Mouse (Mus musculus): ENCODE data around the gene St7. TPM values are rescaled to one million over a fixed set of nuclear protein-coding genes. Genes with fewer than 3 reads are reported as not detected.

St7 gene
- polyA plus RNA-seq, 1 experiment from 2014 or later, result 25.5 TPM

GRCm38 (mm10) chr6:17914300-17914699 is 221.6 kb downstream of the St7 start:
- H3K4me1 ChIP-seq (replicated peaks; ENCODE audit: control insufficient read depth, insufficient read depth, low read length), result no peaks in the 10 kb centered on the region
- H3K36me3 ChIP-seq (ENCODE audit: control insufficient read depth, insufficient read depth, low read length), result no peaks in the 10 kb centered on the region
- no peak for DNase-seq (ENCODE audit: low spot score)
- H3K27me3 ChIP-seq (replicated peaks; ENCODE audit: control insufficient read depth, insufficient read depth, low read length), result no peaks in the 10 kb centered on the region
- no peaks in the 10 kb centered on the region for H3K9me3 ChIP-seq (ENCODE audit: control insufficient read depth, low read length)
- ATAC-seq (replicated peaks; ENCODE audit: low FRiP score, low TSS enrichment, low read depth), result no peak
- no peak overlapping the region for H3K9ac ChIP-seq (ENCODE audit: low read length)
- no peak overlapping the region for H3K4me3 ChIP-seq (ENCODE audit: low read depth, low read length)
- no peak overlapping the region for H3K27ac ChIP-seq (ENCODE audit: low read depth)
- no peak overlapping the region for H3K4me2 ChIP-seq (ENCODE audit: low read length)
- WGBS, result 78% methylated on average over 3 of the region's 3 CpGs

- Histone ChIP-seq H3K9ac (ENCODE audit: low read length) (no peak overlapping the region), H3K27ac (ENCODE audit: low read depth) (no peak overlapping the region), H3K4me3 (ENCODE audit: low read depth, low read length) (no peak overlapping the region), H3K9me3 (ENCODE audit: control insufficient read depth, low read length) (no peaks in the 10 kb centered on the region), H3K4me1 (replicated peaks; ENCODE audit: control insufficient read depth, insufficient read depth, low read length) (no peaks in the 10 kb centered on the region), H3K4me2 (ENCODE audit: low read length) (no peak overlapping the region), H3K36me3 (ENCODE audit: control insufficient read depth, insufficient read depth, low read length) (no peaks in the 10 kb centered on the region), H3K27me3 (replicated peaks; ENCODE audit: control insufficient read depth, insufficient read depth, low read length) (no peaks in the 10 kb centered on the region)
- WGBS, result 80% methylated on average over 4 of the region's 4 CpGs
- DNase-seq (ENCODE audit: low spot score) (no peak), ATAC-seq (replicated peaks; ENCODE audit: low FRiP score, low TSS enrichment, low read depth) (no peak)
Observed at GRCm38 (mm10) chr6:17917233-17917632, 224.5 kb downstream of the St7 start.

GRCm38 (mm10) chr6:17922180-17922579 is 229.4 kb downstream of the St7 start:
- no peak overlapping the region for H3K27ac ChIP-seq (ENCODE audit: low read depth)
- DNase-seq (ENCODE audit: low spot score) (no peak), ATAC-seq (replicated peaks; ENCODE audit: low FRiP score, low TSS enrichment, low read depth) (no peak)
- H3K9me3 ChIP-seq (ENCODE audit: control insufficient read depth, low read length), result no peaks in the 10 kb centered on the region
- no peak overlapping the region for H3K9ac ChIP-seq (ENCODE audit: low read length)
- H3K27me3 ChIP-seq (replicated peaks; ENCODE audit: control insufficient read depth, insufficient read depth, low read length), result no peaks in the 10 kb centered on the region
- H3K4me2 ChIP-seq (ENCODE audit: low read length), result no peak overlapping the region
- no peaks in the 10 kb centered on the region for H3K4me1 ChIP-seq (replicated peaks; ENCODE audit: control insufficient read depth, insufficient read depth, low read length)
- no peaks in the 10 kb centered on the region for H3K36me3 ChIP-seq (ENCODE audit: control insufficient read depth, insufficient read depth, low read length)
- WGBS, result 89% methylated on average over 1 of the region's 1 CpGs
- H3K4me3 ChIP-seq (ENCODE audit: low read depth, low read length), result no peak overlapping the region

- Histone ChIP-seq H3K9ac (ENCODE audit: low read length) (no peak overlapping the region), H3K9me3 (ENCODE audit: control insufficient read depth, low read length) (no peaks in the 10 kb centered on the region), H3K27me3 (replicated peaks; ENCODE audit: control insufficient read depth, insufficient read depth, low read length) (no peaks in the 10 kb centered on the region), H3K27ac (ENCODE audit: low read depth) (no peak overlapping the region), H3K4me2 (ENCODE audit: low read length) (no peak overlapping the region), H3K4me3 (ENCODE audit: low read depth, low read length) (no peak overlapping the region), H3K36me3 (ENCODE audit: control insufficient read depth, insufficient read depth, low read length) (no peaks in the 10 kb centered on the region), H3K4me1 (replicated peaks; ENCODE audit: control insufficient read depth, insufficient read depth, low read length) (no peaks in the 10 kb centered on the region)
- ATAC-seq (replicated peaks; ENCODE audit: low FRiP score, low TSS enrichment, low read depth) (no peak), DNase-seq (ENCODE audit: low spot score) (no peak)
- WGBS, result 89% methylated on average over 3 of the region's 3 CpGs
Observed at GRCm38 (mm10) chr6:17922967-17923366, 230.2 kb downstream of the St7 start.

GRCm38 (mm10) chr6:17923370-17923769 is 230.6 kb downstream of the St7 start:
- Histone ChIP-seq H3K4me3 (ENCODE audit: low read depth, low read length) (no peak overlapping the region), H3K36me3 (ENCODE audit: control insufficient read depth, insufficient read depth, low read length) (no peaks in the 10 kb centered on the region), H3K4me2 (ENCODE audit: low read length) (no peak overlapping the region), H3K27me3 (replicated peaks; ENCODE audit: control insufficient read depth, insufficient read depth, low read length) (no peaks in the 10 kb centered on the region), H3K4me1 (replicated peaks; ENCODE audit: control insufficient read depth, insufficient read depth, low read length) (no peaks in the 10 kb centered on the region), H3K27ac (ENCODE audit: low read depth) (0 out of 2 replicates have a peak overlapping the region, but pooled peaks have one; percentile 16), H3K9me3 (ENCODE audit: control insufficient read depth, low read length) (no peaks in the 10 kb centered on the region), H3K9ac (ENCODE audit: low read length) (no peak overlapping the region)
- WGBS, result 44% methylated on average over 3 of the region's 3 CpGs
- DNase-seq (ENCODE audit: low spot score), result no peak
- ATAC-seq (replicated peaks; ENCODE audit: low FRiP score, low TSS enrichment, low read depth), result no peak

GRCm38 (mm10) chr6:17923894-17924505 is 231.3 kb downstream of the St7 start:
- H3K27ac ChIP-seq (ENCODE audit: low read depth), result no peak overlapping the region
- no peaks in the 10 kb centered on the region for H3K9me3 ChIP-seq (ENCODE audit: control insufficient read depth, low read length)
- no peak overlapping the region for H3K9ac ChIP-seq (ENCODE audit: low read length)
- no peaks in the 10 kb centered on the region for H3K27me3 ChIP-seq (replicated peaks; ENCODE audit: control insufficient read depth, insufficient read depth, low read length)
- no peak overlapping the region for H3K4me2 ChIP-seq (ENCODE audit: low read length)
- ATAC-seq (replicated peaks; ENCODE audit: low FRiP score, low TSS enrichment, low read depth) (no peak), DNase-seq (ENCODE audit: low spot score) (no peak)
- 80% methylated on average over 10 of the region's 10 CpGs for WGBS
- no peaks in the 10 kb centered on the region for H3K36me3 ChIP-seq (ENCODE audit: control insufficient read depth, insufficient read depth, low read length)
- H3K4me1 ChIP-seq (replicated peaks; ENCODE audit: control insufficient read depth, insufficient read depth, low read length), result no peaks in the 10 kb centered on the region
- no peak overlapping the region for H3K4me3 ChIP-seq (ENCODE audit: low read depth, low read length)

GRCm38 (mm10) chr6:17925267-17925666 is 232.5 kb downstream of the St7 start:
- Histone ChIP-seq H3K9me3 (ENCODE audit: control insufficient read depth, low read length) (no peaks in the 10 kb centered on the region), H3K4me2 (ENCODE audit: low read length) (no peak overlapping the region), H3K27ac (ENCODE audit: low read depth) (no peak overlapping the region), H3K4me3 (ENCODE audit: low read depth, low read length) (no peak overlapping the region), H3K4me1 (replicated peaks; ENCODE audit: control insufficient read depth, insufficient read depth, low read length) (no peaks in the 10 kb centered on the region), H3K36me3 (ENCODE audit: control insufficient read depth, insufficient read depth, low read length) (no peaks in the 10 kb centered on the region), H3K27me3 (replicated peaks; ENCODE audit: control insufficient read depth, insufficient read depth, low read length) (no peaks in the 10 kb centered on the region), H3K9ac (ENCODE audit: low read length) (no peak overlapping the region)
- no peak for DNase-seq (ENCODE audit: low spot score)
- ATAC-seq (replicated peaks; ENCODE audit: low FRiP score, low TSS enrichment, low read depth), result no peak
- 52% methylated on average over 4 of the region's 4 CpGs for WGBS

GRCm38 (mm10) chr6:17927746-17928145 is 235.0 kb downstream of the St7 start:
- Histone ChIP-seq H3K4me2 (ENCODE audit: low read length) (no peak overlapping the region), H3K27ac (ENCODE audit: low read depth) (no peak overlapping the region), H3K9ac (ENCODE audit: low read length) (no peak overlapping the region), H3K4me3 (ENCODE audit: low read depth, low read length) (no peak overlapping the region), H3K4me1 (replicated peaks; ENCODE audit: control insufficient read depth, insufficient read depth, low read length) (no peaks in the 10 kb centered on the region), H3K27me3 (replicated peaks; ENCODE audit: control insufficient read depth, insufficient read depth, low read length) (no peaks in the 10 kb centered on the region), H3K9me3 (ENCODE audit: control insufficient read depth, low read length) (no peaks in the 10 kb centered on the region), H3K36me3 (ENCODE audit: control insufficient read depth, insufficient read depth, low read length) (no peaks in the 10 kb centered on the region)
- WGBS, result 69% methylated on average over 11 of the region's 11 CpGs
- peak; percentile 36 for DNase-seq (ENCODE audit: low spot score)
- no peak for ATAC-seq (replicated peaks; ENCODE audit: low FRiP score, low TSS enrichment, low read depth)

GRCm38 (mm10) chr6:17931187-17931586 is 238.5 kb downstream of the St7 start:
- Histone ChIP-seq H3K36me3 (ENCODE audit: control insufficient read depth, insufficient read depth, low read length) (0 out of 2 replicates have a peak, but pooled peaks cover 4% of the 10 kb centered on the region), H3K9ac (ENCODE audit: low read length) (no peak overlapping the region), H3K27me3 (replicated peaks; ENCODE audit: control insufficient read depth, insufficient read depth, low read length) (no peaks in the 10 kb centered on the region), H3K9me3 (ENCODE audit: control insufficient read depth, low read length) (no peaks in the 10 kb centered on the region), H3K4me1 (replicated peaks; ENCODE audit: control insufficient read depth, insufficient read depth, low read length) (no peaks in the 10 kb centered on the region), H3K27ac (ENCODE audit: low read depth) (no peak overlapping the region), H3K4me2 (ENCODE audit: low read length) (no peak overlapping the region), H3K4me3 (ENCODE audit: low read depth, low read length) (no peak overlapping the region)
- DNase-seq (ENCODE audit: low spot score) (no peak), ATAC-seq (replicated peaks; ENCODE audit: low FRiP score, low TSS enrichment, low read depth) (0 out of 2 replicates have a peak, but pooled peaks have one; percentile 50)
- WGBS, result 83% methylated on average over 2 of the region's 2 CpGs
